Mouse (Mus musculus): ENCODE data around the gene Terb1. TPM values are rescaled to one million over a fixed set of nuclear protein-coding genes. Genes with fewer than 3 reads are reported as not detected.
A peak's percentile ranks its signal among the peaks of the same experiment; 100 is the strongest.

The Terb1 gene
- polyA plus RNA-seq, 1 experiment from 2014 or later = 0.32 TPM

GRCm38 (mm10) chr8:104535378-104535777 is 25.7 kb upstream of the Terb1 start:
- H3K9me3 ChIP-seq = no peaks in the 10 kb centered on the region
- WGBS = 45% methylated on average over 7 of the region's 7 CpGs
- H3K36me3 ChIP-seq = 0 out of 2 replicates have a peak, but pooled peaks cover 3% of the 10 kb centered on the region
- H3K9ac ChIP-seq (replicated peaks) = no peak overlapping the region; the same call in 1 of the 2 replicates
- H3K4me2 ChIP-seq (replicated peaks) = peak overlapping the region; percentile 57
- H3K4me3 ChIP-seq = no peak overlapping the region
- peaks cover 36% of the 10 kb centered on the region for H3K27me3 ChIP-seq
- no peak for ATAC-seq (ENCODE audit: low FRiP score, low read depth)
- no peak overlapping the region for H3K27ac ChIP-seq (replicated peaks)
- peaks cover 20% of the 10 kb centered on the region for H3K4me1 ChIP-seq

DNA sequence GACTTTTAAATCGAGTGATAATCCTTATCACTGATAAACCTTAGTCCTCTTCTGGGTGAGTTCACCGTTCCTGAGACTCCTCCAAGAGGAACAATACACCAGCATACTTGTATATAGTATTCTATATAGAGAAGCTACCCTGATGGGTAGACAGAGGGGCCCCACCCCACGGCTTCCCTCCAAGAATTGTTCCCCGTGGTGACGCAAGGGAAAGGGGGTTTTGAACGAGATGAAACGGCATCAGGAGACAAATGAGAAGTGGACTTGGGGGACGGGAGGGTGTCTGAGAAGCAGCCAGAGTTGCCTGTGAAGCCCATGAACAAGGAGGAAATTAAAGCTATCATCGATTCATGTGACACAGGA is 25.1 kb upstream of the Terb1 start:
- H3K4me2 ChIP-seq (replicated peaks) = peak overlapping the region; percentile 57
- peak overlapping the region; percentile 94 for H3K4me3 ChIP-seq
- ATAC-seq (ENCODE audit: low FRiP score, low read depth) = peak; percentile 57
- 12% methylated on average over 9 of the region's 9 CpGs for WGBS
- peaks cover 30% of the 10 kb centered on the region for H3K27me3 ChIP-seq
- no peaks in the 10 kb centered on the region for H3K9me3 ChIP-seq
- peak overlapping the region; percentile 95; the same call in 1 of the 2 replicates for H3K9ac ChIP-seq (replicated peaks)
- peaks cover 9% of the 10 kb centered on the region for H3K36me3 ChIP-seq
- H3K27ac ChIP-seq (replicated peaks) = no peak overlapping the region
- H3K4me1 ChIP-seq = peaks cover 18% of the 10 kb centered on the region

GRCm38 (mm10) chr8:104533971-104534778 is 24.5 kb upstream of the Terb1 start, which contains the start of the genes Nae1 and Car7:
Gene Nae1, minus strand, starts transcription at chr8:104534637.
Gene Car7, plus strand, starts transcription at chr8:104534689.
- ATAC-seq (ENCODE audit: low FRiP score, low read depth) = peak; percentile 94
- H3K9me3 ChIP-seq = no peaks in the 10 kb centered on the region
- WGBS = under 1% methylated on average over 70 of the region's 70 CpGs

DNA sequence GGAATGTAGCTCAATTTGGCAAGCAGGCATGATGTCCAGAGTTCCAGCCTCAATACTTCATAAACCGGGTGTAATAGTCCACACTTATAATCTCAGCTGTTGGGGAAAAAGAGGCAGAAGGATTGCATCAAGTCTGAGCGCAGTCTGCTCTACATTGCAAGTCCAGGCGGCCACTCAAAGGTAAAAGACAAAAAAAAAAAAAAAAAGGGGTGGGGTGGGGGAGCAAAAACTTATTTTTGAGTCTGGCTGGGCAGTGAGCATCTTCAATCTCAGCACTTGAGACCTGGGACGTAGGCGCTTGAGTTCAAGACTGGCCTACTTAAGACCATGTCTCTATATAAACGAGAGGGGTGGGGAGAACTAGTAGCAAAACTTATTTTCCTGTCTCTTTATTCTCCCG is 23.8 kb upstream of the Terb1 start:
- Histone ChIP-seq H3K4me1 (peaks cover 18% of the 10 kb centered on the region), H3K9me3 (no peaks in the 10 kb centered on the region), H3K4me3 (peak overlapping the region; percentile 94), H3K27me3 (peaks cover 18% of the 10 kb centered on the region), H3K27ac (replicated peaks) (no peak overlapping the region), H3K36me3 (peaks cover 16% of the 10 kb centered on the region), H3K9ac (replicated peaks) (peak overlapping the region; percentile 95), H3K4me2 (replicated peaks) (peak overlapping the region; percentile 57)
- WGBS = 25% methylated on average over 7 of the region's 7 CpGs
- ATAC-seq (ENCODE audit: low FRiP score, low read depth) = peak; percentile 8; the same call in 1 of the 2 replicates

More at GRCm38 (mm10) chr8:104533971-104534778, 24.5 kb upstream of the Terb1 start, which contains the start of the genes Nae1 and Car7:
- peaks cover 14% of the 10 kb centered on the region for H3K36me3 ChIP-seq
- H3K27ac ChIP-seq (replicated peaks) = peak within 1 kb of the TSS; percentile 87
- H3K9ac ChIP-seq (replicated peaks) = peak within 1 kb of the TSS; percentile 95
- peak within 1 kb of the TSS; percentile 94 for H3K4me3 ChIP-seq
- H3K4me2 ChIP-seq (replicated peaks) = peak within 1 kb of the TSS; percentile 57
- peaks cover 24% of the 10 kb centered on the region for H3K27me3 ChIP-seq
- H3K4me1 ChIP-seq = peaks cover 18% of the 10 kb centered on the region

DNA sequence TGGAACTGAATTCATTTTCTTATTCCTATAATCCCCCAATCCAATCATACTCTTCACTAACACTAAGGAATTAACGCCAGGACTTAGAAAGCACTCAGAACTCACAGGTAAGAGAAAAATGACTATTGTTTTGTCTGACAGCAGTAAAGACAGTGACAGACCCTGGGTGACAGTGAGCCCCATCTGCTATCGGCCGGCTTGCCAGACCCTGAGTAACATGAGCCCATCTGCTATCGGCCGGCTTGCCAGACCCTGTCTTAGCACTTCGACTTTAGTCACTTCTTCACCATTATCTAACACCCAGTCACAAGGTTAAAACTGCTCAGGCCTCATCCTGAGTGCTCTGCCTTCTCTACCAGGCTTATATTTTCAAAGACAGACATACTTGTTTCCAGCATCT is 20.0 kb upstream of the Terb1 start:
- 90% methylated on average over 6 of the region's 6 CpGs for WGBS

GRCm38 (mm10) chr8:104517872-104518271 is 8.2 kb upstream of the Terb1 start:
- WGBS = 87% methylated on average over 5 of the region's 5 CpGs
- ATAC-seq (ENCODE audit: low FRiP score, low read depth) = no peak
- no peak overlapping the region for H3K9ac ChIP-seq (replicated peaks)
- H3K27ac ChIP-seq (replicated peaks) = no peak overlapping the region
- H3K9me3 ChIP-seq = no peaks in the 10 kb centered on the region
- no peaks in the 10 kb centered on the region for H3K4me1 ChIP-seq
- H3K4me3 ChIP-seq = no peak overlapping the region
- no peaks in the 10 kb centered on the region for H3K27me3 ChIP-seq
- H3K36me3 ChIP-seq = peaks cover 72% of the 10 kb centered on the region
- no peak overlapping the region for H3K4me2 ChIP-seq (replicated peaks)

More for the DNA sequence above, 20.0 kb upstream of the Terb1 start:
- Histone ChIP-seq H3K4me3 (no peak overlapping the region), H3K36me3 (peaks cover 42% of the 10 kb centered on the region), H3K9ac (replicated peaks) (no peak overlapping the region), H3K27ac (replicated peaks) (no peak overlapping the region), H3K4me2 (replicated peaks) (no peak overlapping the region), H3K9me3 (no peaks in the 10 kb centered on the region), H3K27me3 (no peaks in the 10 kb centered on the region), H3K4me1 (peaks cover 10% of the 10 kb centered on the region)
- ATAC-seq (ENCODE audit: low FRiP score, low read depth) = no peak

GRCm38 (mm10) chr8:104510134-104510533 is 424 bp upstream of the Terb1 start:
- peaks cover 12% of the 10 kb centered on the region for H3K4me1 ChIP-seq
- H3K27me3 ChIP-seq = peaks cover 10% of the 10 kb centered on the region; the same call in 1 of the 2 replicates
- WGBS = 78% methylated on average over 3 of the region's 3 CpGs
- peak overlapping the region; percentile 59; the same call in 1 of the 2 replicates for H3K4me3 ChIP-seq
- H3K9me3 ChIP-seq = no peaks in the 10 kb centered on the region
- peak overlapping the region; percentile 100 for H3K4me2 ChIP-seq (replicated peaks)
- peak; percentile 28; the same call in 1 of the 2 replicates for ATAC-seq (ENCODE audit: low FRiP score, low read depth)
- peaks cover 27% of the 10 kb centered on the region for H3K36me3 ChIP-seq
- no peak overlapping the region for H3K27ac ChIP-seq (replicated peaks)
- H3K9ac ChIP-seq (replicated peaks) = no peak overlapping the region

DNA sequence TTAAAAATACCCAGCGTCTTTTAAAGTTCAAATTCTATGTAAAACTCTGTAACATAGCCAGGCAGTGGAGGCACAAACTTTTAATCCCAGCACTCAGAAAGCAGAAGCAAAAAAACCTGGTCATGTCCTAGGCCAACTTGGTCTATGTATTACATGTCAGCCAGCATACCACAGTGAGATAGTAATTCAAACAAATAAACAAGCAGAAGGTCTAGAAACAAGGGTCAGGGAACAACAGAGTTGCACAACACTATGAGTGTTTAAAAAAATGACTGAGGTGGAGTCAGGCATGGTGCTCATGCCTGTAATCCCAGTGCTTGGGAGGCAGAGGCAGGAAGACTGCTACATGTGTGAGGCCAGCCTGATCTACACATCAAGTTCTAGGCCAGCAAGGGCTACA is 30.6 kb downstream of the Terb1 start:
- no peak overlapping the region for H3K9ac ChIP-seq (replicated peaks)
- 60% methylated on average over 1 of the region's 1 CpGs for WGBS
- H3K4me3 ChIP-seq = no peak overlapping the region
- no peak overlapping the region for H3K27ac ChIP-seq (replicated peaks)
- no peak for ATAC-seq (ENCODE audit: low FRiP score, low read depth)
- H3K4me1 ChIP-seq = no peaks in the 10 kb centered on the region
- H3K36me3 ChIP-seq = no peaks in the 10 kb centered on the region
- no peak overlapping the region for H3K4me2 ChIP-seq (replicated peaks)
- H3K9me3 ChIP-seq = no peaks in the 10 kb centered on the region
- H3K27me3 ChIP-seq = no peaks in the 10 kb centered on the region

GRCm38 (mm10) chr8:104472465-104472864 is 37.2 kb downstream of the Terb1 start:
- H3K27ac ChIP-seq (replicated peaks) = no peak overlapping the region
- no peak overlapping the region for H3K9ac ChIP-seq (replicated peaks)
- 80% methylated on average over 3 of the region's 3 CpGs for WGBS
- H3K9me3 ChIP-seq = no peaks in the 10 kb centered on the region
- H3K4me2 ChIP-seq (replicated peaks) = no peak overlapping the region
- no peaks in the 10 kb centered on the region for H3K36me3 ChIP-seq
- H3K4me1 ChIP-seq = no peaks in the 10 kb centered on the region
- H3K4me3 ChIP-seq = no peak overlapping the region
- no peaks in the 10 kb centered on the region for H3K27me3 ChIP-seq
- ATAC-seq (ENCODE audit: low FRiP score, low read depth) = no peak

DNA sequence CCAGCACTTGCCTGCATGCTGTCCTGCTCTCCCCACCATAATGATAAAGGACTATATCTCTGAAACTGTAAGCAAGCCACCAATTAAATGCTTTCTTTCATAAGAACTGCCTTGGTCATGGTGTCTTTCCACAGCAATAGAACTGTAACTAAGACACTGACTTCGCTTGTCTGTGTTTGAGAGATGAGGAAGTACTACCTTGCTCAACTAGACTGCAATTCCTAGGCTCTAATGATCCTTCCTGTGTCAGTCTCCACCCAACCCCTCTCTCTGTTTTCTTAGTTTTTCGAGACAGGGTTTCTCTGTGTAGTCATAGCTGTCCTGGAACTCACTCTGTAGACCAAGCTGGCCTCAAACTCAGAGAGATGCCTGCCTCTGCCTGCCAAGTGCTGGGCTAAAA is 42.2 kb downstream of the Terb1 start:
- Histone ChIP-seq H3K27ac (replicated peaks) (no peak overlapping the region), H3K4me1 (no peaks in the 10 kb centered on the region), H3K27me3 (no peaks in the 10 kb centered on the region), H3K4me2 (replicated peaks) (no peak overlapping the region), H3K9ac (replicated peaks) (no peak overlapping the region), H3K36me3 (no peaks in the 10 kb centered on the region), H3K9me3 (no peaks in the 10 kb centered on the region), H3K4me3 (no peak overlapping the region)
- no peak for ATAC-seq (ENCODE audit: low FRiP score, low read depth)
- 74% methylated on average over 2 of the region's 2 CpGs for WGBS

DNA sequence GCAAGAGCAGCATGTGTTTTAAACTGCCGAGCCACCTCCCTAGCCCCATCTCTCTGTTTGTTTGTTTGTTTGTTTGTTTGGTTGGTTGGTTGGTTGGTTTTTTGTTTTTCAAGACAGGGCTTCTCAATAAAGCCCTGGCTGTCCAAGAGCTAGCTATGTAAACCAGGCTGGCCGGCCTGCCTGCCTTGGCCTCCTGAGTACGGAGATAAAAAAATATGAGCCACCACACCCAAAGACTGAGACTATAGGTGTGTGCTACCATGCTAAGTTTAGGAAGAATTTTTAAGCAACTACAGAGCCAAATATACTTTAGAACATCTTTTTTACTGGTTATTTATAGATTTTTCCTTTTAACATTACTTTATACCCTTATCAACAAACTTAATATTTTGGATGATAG is 57.5 kb downstream of the Terb1 start:
- H3K4me1 ChIP-seq = no peaks in the 10 kb centered on the region
- no peak overlapping the region for H3K4me3 ChIP-seq
- ATAC-seq (ENCODE audit: low FRiP score, low read depth) = no peak
- 87% methylated on average over 3 of the region's 3 CpGs for whole genome bisulfite sequencing
- H3K27ac ChIP-seq (replicated peaks) = no peak overlapping the region
- H3K27me3 ChIP-seq = no peaks in the 10 kb centered on the region
- no peaks in the 10 kb centered on the region for H3K9me3 ChIP-seq
- H3K9ac ChIP-seq (replicated peaks) = no peak overlapping the region
- no peak overlapping the region for H3K4me2 ChIP-seq (replicated peaks)
- no peaks in the 10 kb centered on the region for H3K36me3 ChIP-seq

DNA sequence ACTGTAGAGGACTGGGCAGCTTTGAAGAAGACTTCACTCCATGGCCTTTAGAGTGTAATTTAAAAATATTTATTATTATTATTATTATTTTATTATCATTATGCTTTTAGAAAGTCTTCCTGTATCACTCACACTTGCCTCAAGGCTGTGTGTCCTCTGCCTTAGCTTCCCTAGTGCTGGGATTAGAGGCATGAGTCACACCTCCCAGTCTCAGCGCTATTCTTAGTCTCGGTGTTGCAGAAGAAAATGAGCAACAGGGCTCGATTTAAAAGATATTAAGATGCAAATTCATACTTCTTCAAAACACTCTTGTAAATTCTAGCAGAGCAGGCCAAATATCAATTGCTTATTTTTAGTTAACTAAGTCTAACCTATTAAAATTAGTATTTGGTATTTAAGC is 60.9 kb downstream of the Terb1 start:
- Histone ChIP-seq H3K9me3 (no peaks in the 10 kb centered on the region), H3K4me3 (no peak overlapping the region), H3K27me3 (no peaks in the 10 kb centered on the region), H3K9ac (replicated peaks) (no peak overlapping the region), H3K27ac (replicated peaks) (no peak overlapping the region), H3K4me1 (no peaks in the 10 kb centered on the region), H3K36me3 (no peaks in the 10 kb centered on the region), H3K4me2 (replicated peaks) (no peak overlapping the region)
- 88% methylated on average over 3 of the region's 3 CpGs for WGBS
- ATAC-seq (ENCODE audit: low FRiP score, low read depth) = no peak

Measured in midbrain, embryonic 12.5 days (tissue).